Mouse (Mus musculus): ENCODE measurements around the gene Sema4d.
A peak's percentile ranks its signal among the peaks of the same experiment; 100 is the strongest.

Gene Sema4d

GRCm38 (mm10) chr13:51727364-51727763 is 66.2 kb downstream of the Sema4d start:
- peak; percentile 59 for DNase-seq (ENCODE audit: low read depth, low spot score)

GRCm38 (mm10) chr13:51725926-51726574 is 67.5 kb downstream of the Sema4d start:
- DNase-seq (ENCODE audit: low read depth, low spot score): peak; percentile 75

GRCm38 (mm10) chr13:51725446-51725845 is 68.1 kb downstream of the Sema4d start:
- DNase-seq (ENCODE audit: low read depth, low spot score): no peak

GRCm38 (mm10) chr13:51724566-51724965 is 69.0 kb downstream of the Sema4d start:
- no peak for DNase-seq (ENCODE audit: low read depth, low spot score)

GRCm38 (mm10) chr13:51723114-51723513 is 70.4 kb downstream of the Sema4d start:
- DNase-seq (ENCODE audit: low read depth, low spot score): peak; percentile 49

- DNase-seq (ENCODE audit: low read depth, low spot score): no peak
Observed at GRCm38 (mm10) chr13:51720556-51720955, 73.0 kb downstream of the Sema4d start.

- DNase-seq (ENCODE audit: low read depth, low spot score): no peak
Observed at GRCm38 (mm10) chr13:51719256-51719655, 74.3 kb downstream of the Sema4d start.

GRCm38 (mm10) chr13:51716350-51717263 is 76.9 kb downstream of the Sema4d start:
- no peak for DNase-seq (ENCODE audit: low read depth, low spot score)

- no peak for DNase-seq (ENCODE audit: low read depth, low spot score)
Observed at GRCm38 (mm10) chr13:51712022-51712421, 81.5 kb downstream of the Sema4d start.

GRCm38 (mm10) chr13:51710738-51711137 is 82.8 kb downstream of the Sema4d start:
- no peak for DNase-seq (ENCODE audit: low read depth, low spot score)

GRCm38 (mm10) chr13:51705882-51706854 is 87.4 kb downstream of the Sema4d start:
- DNase-seq (ENCODE audit: low read depth, low spot score): no peak

- no peak for DNase-seq (ENCODE audit: low read depth, low spot score)
Observed at GRCm38 (mm10) chr13:51703893-51704292, 89.7 kb downstream of the Sema4d start.

GRCm38 (mm10) chr13:51698318-51698717 is 95.2 kb downstream of the Sema4d start:
- DNase-seq (ENCODE audit: low read depth, low spot score): no peak

GRCm38 (mm10) chr13:51697897-51698296 is 95.7 kb downstream of the Sema4d start:
- DNase-seq (ENCODE audit: low read depth, low spot score): no peak

GRCm38 (mm10) chr13:51697455-51697854 is 96.1 kb downstream of the Sema4d start:
- DNase-seq (ENCODE audit: low read depth, low spot score): no peak

- DNase-seq (ENCODE audit: low read depth, low spot score): no peak
Observed at GRCm38 (mm10) chr13:51696481-51696880, 97.1 kb downstream of the Sema4d start.

GRCm38 (mm10) chr13:51688688-51689087 is 104.9 kb downstream of the Sema4d start:
- no peak for DNase-seq (ENCODE audit: low read depth, low spot score)

- DNase-seq (ENCODE audit: low read depth, low spot score): no peak
Observed at GRCm38 (mm10) chr13:51686966-51687365, 106.6 kb downstream of the Sema4d start.

- DNase-seq (ENCODE audit: low read depth, low spot score): no peak
Observed at GRCm38 (mm10) chr13:51685290-51685966, 108.1 kb downstream of the Sema4d start.

GRCm38 (mm10) chr13:51681634-51682033 is 111.9 kb downstream of the Sema4d start:
- no peak for DNase-seq (ENCODE audit: low read depth, low spot score)

GRCm38 (mm10) chr13:51681076-51681475 is 112.5 kb downstream of the Sema4d start:
- no peak for DNase-seq (ENCODE audit: low read depth, low spot score)
